ENCODE assay signal across 11 mouse cellular contexts in genomic region chr9:79965600-79966392, GRCm38 (mm10). TPM values are rescaled to one million over a fixed set of nuclear protein-coding genes. Genes with fewer than 3 reads are reported as not detected.
DNase-seq lines count a peak whose midpoint lies in the region.
"Had no signal": no experiment of that assay in that cellular context is flagged by ENCODE, and none has a peak within 500 bp of the region (broad histone marks: within the 10 kb centered on the region; RNA-seq: fewer than 3 reads in every experiment).

No protein-coding gene starts in this region.

- DNase-seq in adrenal gland, adult (ENCODE audit: inconsistent age in 2 of 2, low spot score in 1 of 2), result peak; percentile 74 to 89
- DNase-seq in adrenal gland, postnatal 4 days (ENCODE audit: low spot score in 2 of 2), result no peak
- peak; percentile 10 for DNase-seq in R1 (ENCODE audit: low read depth, low spot score)
- peak; percentile 73 to 81 for DNase-seq in heart, adult 9 months (ENCODE audit: low spot score in 2 of 2)
- peak; percentile 41 to 54 for DNase-seq in kidney, postnatal 36 days
- DNase-seq in spleen, postnatal 4 days (ENCODE audit: low spot score in 2 of 2), result no peak
- no peak for DNase-seq in right cerebral cortex, postnatal 10 days (ENCODE audit: low spot score in 2 of 2)
- no peak for DNase-seq in cerebellum, postnatal 4 days (ENCODE audit: low spot score in 2 of 2)
- DNase-seq: cerebellum, adult 11-12 months; liver; spleen, adult 18-20 months had no signal

RNA-seq across cellular contexts. Expression of gene Filip1, which starts 46.9 kb away (rescaled TPM):
- 10 to 100 TPM; 54.2 to 55.2 TPM for total RNA-seq in adrenal gland, postnatal 4 days (2021)

Comparison
In these comparisons a context has a peak if more than half of its experiments do, and no peak if none do; other contexts are left out.
1. DNase-seq: peak in adrenal gland, adult (2 of 2), R1 (single experiment), heart, adult 9 months (2 of 2) and kidney, postnatal 36 days (2 of 2); none in adrenal gland, postnatal 4 days (0 of 2), spleen, postnatal 4 days (0 of 2), right cerebral cortex, postnatal 10 days (0 of 2) and cerebellum, postnatal 4 days (0 of 2).